Mouse (Mus musculus): ENCODE data around the gene P2rx3. TPM values are rescaled to one million over a fixed set of nuclear protein-coding genes. Genes with fewer than 3 reads are reported as not detected.

The P2rx3 gene
- polyA plus RNA-seq, 1 experiment: 0.30 TPM

DNA sequence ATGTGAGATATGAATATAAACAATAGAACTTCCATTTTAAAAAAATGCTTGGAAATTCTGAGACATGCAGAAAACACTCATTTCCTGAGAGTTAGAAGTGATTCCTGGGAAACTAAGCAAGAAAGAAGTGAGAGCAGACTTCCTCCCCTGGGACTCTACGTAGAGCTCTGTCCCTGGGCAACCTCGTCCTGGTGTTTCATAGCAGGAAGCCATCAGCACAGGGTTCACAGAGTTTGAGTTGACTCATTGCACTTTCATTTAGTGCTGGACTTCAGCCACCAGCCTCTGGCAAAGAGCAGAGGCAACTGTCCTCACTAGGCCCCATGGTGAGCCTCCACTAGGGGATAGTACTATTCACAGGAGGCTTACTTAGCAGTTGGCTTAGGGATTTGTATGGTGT lies 76.0 kb downstream of the P2rx3 start:
- TF ChIP-seq FOSL1 (IDR thresholded peaks at IDR 0.05; ENCODE audit: insufficient read depth, low read length, poor library complexity, severe bottlenecking) (no peak), USF1 (IDR thresholded peaks at IDR 0.05; ENCODE audit: low read depth) (no peak), CEBPB (IDR thresholded peaks at IDR 0.05; ENCODE audit: low read depth) (no peak), MAX (IDR thresholded peaks at IDR 0.05) (no peak), MYOG (IDR thresholded peaks at IDR 0.05; ENCODE audit: control insufficient read depth, extremely low read depth, insufficient read length) (no peak), MYOD1 (IDR thresholded peaks at IDR 0.05; ENCODE audit: control insufficient read depth, insufficient read length, low read depth) (no peak), CTCF (IDR thresholded peaks at IDR 0.05; ENCODE audit: control insufficient read depth, insufficient read depth, insufficient read length) (no peak)
- H3K79me2 ChIP-seq (ENCODE audit: control insufficient read depth, insufficient read depth): no peaks in the 10 kb centered on the region

DNA sequence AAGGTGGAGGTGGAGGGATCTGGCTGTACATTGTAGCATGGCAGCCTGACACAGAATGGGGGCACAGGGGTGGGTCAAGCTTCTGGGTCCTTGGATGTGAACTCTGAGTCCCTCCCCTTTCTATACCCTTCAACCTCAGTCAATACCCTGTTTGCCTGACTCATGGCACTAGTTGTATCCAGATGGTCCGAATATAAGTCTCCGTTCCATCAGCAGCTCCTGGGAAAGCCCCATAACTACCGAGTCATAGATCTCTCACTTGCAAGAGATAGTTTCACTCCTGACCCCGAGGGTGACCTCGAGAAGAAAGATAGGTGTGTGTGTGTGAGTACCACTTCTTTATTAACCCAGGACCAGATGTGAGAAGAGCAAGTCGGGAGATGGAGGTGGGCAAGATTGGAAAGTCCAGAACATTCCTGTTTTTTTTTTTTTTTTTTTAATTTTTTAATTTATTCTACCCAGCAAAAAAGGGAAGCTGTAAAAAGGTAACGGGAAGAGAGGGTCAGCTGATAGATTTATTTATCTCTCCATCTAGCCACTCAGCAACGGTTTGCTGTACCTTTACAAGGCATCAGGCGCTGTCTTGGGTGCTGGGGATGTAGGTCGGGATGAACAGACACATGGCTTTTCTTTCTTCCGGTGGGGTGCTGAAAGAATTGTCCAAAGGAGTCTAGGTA lies 78.5 kb downstream of the P2rx3 start:
- no peaks in the 10 kb centered on the region for H3K79me3 ChIP-seq (ENCODE audit: low read depth)
- TF ChIP-seq FOSL1 (IDR thresholded peaks at IDR 0.05; ENCODE audit: insufficient read depth, low read length, poor library complexity, severe bottlenecking) (no peak), CTCF (IDR thresholded peaks at IDR 0.05; ENCODE audit: control insufficient read depth, insufficient read depth, insufficient read length) (no peak), MYOG (IDR thresholded peaks at IDR 0.05; ENCODE audit: control insufficient read depth, extremely low read depth, insufficient read length) (no peak), MAX (IDR thresholded peaks at IDR 0.05) (no peak), CEBPB (IDR thresholded peaks at IDR 0.05; ENCODE audit: low read depth) (no peak), USF1 (IDR thresholded peaks at IDR 0.05; ENCODE audit: low read depth) (no peak), MYOD1 (IDR thresholded peaks at IDR 0.05; ENCODE audit: control insufficient read depth, insufficient read length, low read depth) (no peak)
- H3K36me3 ChIP-seq (ENCODE audit: control insufficient read depth, insufficient read depth): no peaks in the 10 kb centered on the region
- no peaks in the 10 kb centered on the region for H3K27me3 ChIP-seq (ENCODE audit: control insufficient read depth, insufficient read depth, insufficient read length)
- H3ac ChIP-seq (ENCODE audit: control insufficient read depth, insufficient read length, low read depth): no peak overlapping the region
- no peaks in the 10 kb centered on the region for H3K79me2 ChIP-seq (ENCODE audit: control insufficient read depth, insufficient read depth)
- H3K4me3 ChIP-seq (ENCODE audit: insufficient read depth, poor library complexity, severe bottlenecking): no peak overlapping the region

More for the DNA sequence above, 76.0 kb downstream of the P2rx3 start:
- H3K27me3 ChIP-seq (ENCODE audit: control insufficient read depth, insufficient read depth, insufficient read length): no peaks in the 10 kb centered on the region
- no peaks in the 10 kb centered on the region for H3K36me3 ChIP-seq (ENCODE audit: control insufficient read depth, insufficient read depth)
- H3K79me3 ChIP-seq (ENCODE audit: low read depth): no peaks in the 10 kb centered on the region
- H3ac ChIP-seq (ENCODE audit: control insufficient read depth, insufficient read length, low read depth): no peak overlapping the region
- no peak overlapping the region for H3K4me3 ChIP-seq (ENCODE audit: insufficient read depth, poor library complexity, severe bottlenecking)

DNA sequence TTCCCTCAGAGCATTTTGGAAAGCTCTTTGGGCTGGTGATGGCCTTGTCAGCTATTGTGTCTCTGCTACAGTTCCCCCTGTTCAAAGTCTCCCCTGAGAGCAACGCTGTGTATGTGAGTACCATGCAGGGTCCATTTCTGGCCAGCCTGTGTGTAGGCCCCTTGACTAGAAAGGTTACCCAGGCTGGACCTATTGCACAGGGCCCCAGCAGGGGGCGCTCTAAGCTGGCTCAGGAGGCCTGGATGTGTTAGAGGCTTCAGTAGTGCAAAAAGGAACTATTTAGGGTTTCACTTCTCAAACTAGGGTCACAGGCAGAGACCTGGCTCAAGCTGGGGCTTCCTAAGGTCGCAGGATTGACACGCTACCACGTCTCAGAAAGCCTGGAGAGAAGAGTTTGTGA lies 81.0 kb downstream of the P2rx3 start:
- H3K79me3 ChIP-seq (ENCODE audit: low read depth): no peaks in the 10 kb centered on the region
- H3K4me3 ChIP-seq (ENCODE audit: insufficient read depth, poor library complexity, severe bottlenecking): no peak overlapping the region
- H3ac ChIP-seq (ENCODE audit: control insufficient read depth, insufficient read length, low read depth): no peak overlapping the region
- TF ChIP-seq CTCF (IDR thresholded peaks at IDR 0.05; ENCODE audit: control insufficient read depth, insufficient read depth, insufficient read length) (peak; percentile 75), MYOD1 (IDR thresholded peaks at IDR 0.05; ENCODE audit: control insufficient read depth, insufficient read length, low read depth) (no peak), CEBPB (IDR thresholded peaks at IDR 0.05; ENCODE audit: low read depth) (no peak), USF1 (IDR thresholded peaks at IDR 0.05; ENCODE audit: low read depth) (no peak)
- no peaks in the 10 kb centered on the region for H3K27me3 ChIP-seq (ENCODE audit: control insufficient read depth, insufficient read depth, insufficient read length)
- H3K36me3 ChIP-seq (ENCODE audit: control insufficient read depth, insufficient read depth): no peaks in the 10 kb centered on the region
- H3K79me2 ChIP-seq (ENCODE audit: control insufficient read depth, insufficient read depth): no peaks in the 10 kb centered on the region

DNA sequence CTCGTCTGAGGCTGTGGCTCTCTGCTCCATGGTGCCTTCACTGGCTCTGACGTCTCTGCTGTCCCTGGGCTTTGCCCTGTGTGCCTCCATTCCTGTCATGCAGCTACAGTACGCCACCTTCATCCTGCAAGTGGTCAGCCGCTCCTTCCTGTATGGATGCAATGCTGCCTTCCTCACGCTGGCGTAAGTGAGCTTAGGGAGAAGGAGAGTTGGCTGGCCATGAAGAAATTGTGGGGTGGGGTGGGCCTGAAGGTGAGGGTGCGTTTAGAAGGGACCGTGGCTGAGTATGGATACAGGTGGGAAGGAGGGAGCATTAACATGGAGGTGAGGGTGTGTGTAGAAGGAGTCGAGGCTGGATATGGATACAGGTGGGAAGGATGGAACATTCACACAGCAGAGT lies 81.8 kb downstream of the P2rx3 start:
- Histone ChIP-seq H3K36me3 (ENCODE audit: control insufficient read depth, insufficient read depth) (no peaks in the 10 kb centered on the region), H3K27me3 (ENCODE audit: control insufficient read depth, insufficient read depth, insufficient read length) (no peaks in the 10 kb centered on the region), H3K79me2 (ENCODE audit: control insufficient read depth, insufficient read depth) (no peaks in the 10 kb centered on the region), H3K79me3 (ENCODE audit: low read depth) (no peaks in the 10 kb centered on the region), H3ac (ENCODE audit: control insufficient read depth, insufficient read length, low read depth) (no peak overlapping the region), H3K4me3 (ENCODE audit: insufficient read depth, poor library complexity, severe bottlenecking) (no peak overlapping the region)
- no peak for TF ChIP-seq CEBPB (IDR thresholded peaks at IDR 0.05; ENCODE audit: low read depth)

DNA sequence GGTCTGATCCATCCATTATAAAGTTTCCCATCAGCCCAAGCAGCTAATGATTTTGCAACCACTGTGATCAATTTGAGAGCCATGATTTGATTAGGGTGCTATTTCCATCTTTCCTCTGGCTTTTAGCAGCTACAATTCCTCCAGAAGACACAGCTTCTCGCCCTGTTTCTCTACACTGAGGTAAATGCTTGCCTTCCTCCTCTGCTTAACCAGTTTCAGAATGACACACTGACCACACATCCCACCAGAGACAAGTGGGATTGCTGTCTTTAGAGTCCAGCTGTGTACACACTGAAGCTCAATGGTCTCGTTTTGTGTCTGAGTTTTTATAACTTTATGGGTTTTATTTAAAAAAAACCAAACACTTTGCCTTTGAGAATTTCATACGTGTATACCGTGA lies 84.6 kb downstream of the P2rx3 start:
- H3K4me3 ChIP-seq (ENCODE audit: insufficient read depth, poor library complexity, severe bottlenecking): no peak overlapping the region
- no peak overlapping the region for H3ac ChIP-seq (ENCODE audit: control insufficient read depth, insufficient read length, low read depth)
- no peaks in the 10 kb centered on the region for H3K79me2 ChIP-seq (ENCODE audit: control insufficient read depth, insufficient read depth)
- no peaks in the 10 kb centered on the region for H3K27me3 ChIP-seq (ENCODE audit: control insufficient read depth, insufficient read depth, insufficient read length)
- TF ChIP-seq FOSL1 (IDR thresholded peaks at IDR 0.05; ENCODE audit: insufficient read depth, low read length, poor library complexity, severe bottlenecking) (no peak), CTCF (IDR thresholded peaks at IDR 0.05; ENCODE audit: control insufficient read depth, insufficient read depth, insufficient read length) (no peak), MAX (IDR thresholded peaks at IDR 0.05) (no peak), MYOD1 (IDR thresholded peaks at IDR 0.05; ENCODE audit: control insufficient read depth, insufficient read length, low read depth) (no peak), USF1 (IDR thresholded peaks at IDR 0.05; ENCODE audit: low read depth) (no peak), CEBPB (IDR thresholded peaks at IDR 0.05; ENCODE audit: low read depth) (no peak), MYOG (IDR thresholded peaks at IDR 0.05; ENCODE audit: control insufficient read depth, extremely low read depth, insufficient read length) (no peak)
- H3K79me3 ChIP-seq (ENCODE audit: low read depth): no peaks in the 10 kb centered on the region
- H3K36me3 ChIP-seq (ENCODE audit: control insufficient read depth, insufficient read depth): no peaks in the 10 kb centered on the region

DNA sequence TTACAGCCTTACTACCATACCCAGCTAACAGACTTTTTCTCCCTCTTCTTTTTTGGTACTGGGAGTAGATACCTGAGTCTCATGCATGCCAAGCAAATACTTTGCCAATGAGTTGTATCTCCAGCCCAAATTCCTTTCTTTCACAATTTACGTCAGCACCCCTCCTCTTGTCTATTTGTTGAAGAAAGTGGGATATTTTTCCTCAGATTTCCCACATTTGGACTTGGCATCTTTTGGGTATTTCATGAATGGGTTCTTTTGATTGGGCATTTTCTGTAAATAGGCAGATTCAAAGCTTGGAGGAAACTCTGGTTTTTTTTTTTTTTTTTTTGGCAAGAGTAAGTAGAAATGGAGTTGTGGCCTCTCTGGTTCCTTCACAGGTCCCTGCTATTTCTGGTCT lies 85.0 kb downstream of the P2rx3 start:
- no peaks in the 10 kb centered on the region for H3K36me3 ChIP-seq (ENCODE audit: control insufficient read depth, insufficient read depth)

More for the DNA sequence above, 85.0 kb downstream of the P2rx3 start:
- H3K79me2 ChIP-seq (ENCODE audit: control insufficient read depth, insufficient read depth): no peaks in the 10 kb centered on the region
- H3K79me3 ChIP-seq (ENCODE audit: low read depth): no peaks in the 10 kb centered on the region
- no peak overlapping the region for H3K4me3 ChIP-seq (ENCODE audit: insufficient read depth, poor library complexity, severe bottlenecking)
- no peak overlapping the region for H3ac ChIP-seq (ENCODE audit: control insufficient read depth, insufficient read length, low read depth)
- no peak for TF ChIP-seq CEBPB (IDR thresholded peaks at IDR 0.05; ENCODE audit: low read depth)
- TF ChIP-seq CTCF (IDR thresholded peaks at IDR 0.05; ENCODE audit: control insufficient read depth, insufficient read depth, insufficient read length): no peak
- no peak for TF ChIP-seq FOSL1 (IDR thresholded peaks at IDR 0.05; ENCODE audit: insufficient read depth, low read length, poor library complexity, severe bottlenecking)
- no peak for TF ChIP-seq MYOG (IDR thresholded peaks at IDR 0.05; ENCODE audit: control insufficient read depth, extremely low read depth, insufficient read length)
- no peak for TF ChIP-seq USF1 (IDR thresholded peaks at IDR 0.05; ENCODE audit: low read depth)
- no peak for TF ChIP-seq MYOD1 (IDR thresholded peaks at IDR 0.05; ENCODE audit: control insufficient read depth, insufficient read length, low read depth)
- TF ChIP-seq MAX (IDR thresholded peaks at IDR 0.05): no peak
- no peaks in the 10 kb centered on the region for H3K27me3 ChIP-seq (ENCODE audit: control insufficient read depth, insufficient read depth, insufficient read length)

Data from C2C12 (cell line).